14 mouse cellular contexts compared by ENCODE assay signal in the genomic region with DNA sequence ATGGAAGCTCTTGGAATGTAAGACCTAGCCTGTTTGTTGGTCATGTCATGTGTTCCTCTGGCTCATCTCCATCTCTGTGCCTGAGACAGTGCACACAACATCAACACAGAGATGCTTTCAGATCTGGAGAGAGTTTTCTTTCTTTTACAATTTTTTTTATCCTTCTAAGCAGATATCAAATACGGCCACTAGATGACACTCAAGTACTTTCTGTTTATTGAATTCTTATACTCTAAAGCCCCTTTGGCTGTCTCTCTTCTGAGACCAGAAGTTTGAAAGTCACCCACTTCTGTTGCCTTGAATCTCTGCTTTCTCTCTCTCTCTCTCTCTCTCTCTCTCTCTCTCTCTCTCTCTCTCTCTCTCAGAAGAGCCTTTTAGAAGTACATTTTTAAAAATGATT.
A peak's percentile ranks its signal among the peaks of the same experiment; 100 is the strongest.
DNase-seq lines count a peak whose midpoint lies in the region; ATAC-seq and TF ChIP-seq lines count a peak whose summit lies in the region.
"Had no signal": no experiment of that assay in that cellular context is flagged by ENCODE, and none has a peak within 500 bp of the region (broad histone marks: within the 10 kb centered on the region; RNA-seq: fewer than 3 reads in every experiment).

No protein-coding gene starts in this region.

- no peak for DNase-seq in gastrocnemius, adult 2 months
- no peak for DNase-seq in gastrocnemius, adult 18-20 months (ENCODE audit: low spot score)
- no peak for DNase-seq in liver, postnatal 0 days
- no peak for DNase-seq in liver, embryonic 11.5 days (ENCODE audit: low spot score)
- peak; percentile 16 for DNase-seq in Muller cell, postnatal 12 days (ENCODE audit: inconsistent ontology term)
- peak; percentile 30 for DNase-seq in mesoderm, embryonic 11.5 days (ENCODE audit: low read depth, low spot score)
- DNase-seq in frontal cortex, postnatal 36 days (ENCODE audit: low spot score in 2 of 2), result no peak
- DNase-seq: heart, adult 18-20 months; lung, postnatal 4 days; thymus, postnatal 14 days had no signal

- H3K27ac ChIP-seq in gastrocnemius, adult 2 months, result no peak overlapping the region
- H3K27ac ChIP-seq in liver, postnatal 0 days (ENCODE audit: low read depth), result no peak overlapping the region
- H3K27ac ChIP-seq in liver, embryonic 11.5 days (ENCODE audit: low read depth, low read length), result no peak overlapping the region
- H3K27ac ChIP-seq: embryonic facial prominence, embryonic 12.5 days; hindbrain, embryonic 12.5 days had no signal

- no peaks in the 10 kb centered on the region for H3K36me3 ChIP-seq in liver, postnatal 0 days (replicated peaks; ENCODE audit: insufficient read depth, low read length)
- H3K36me3 ChIP-seq in liver, embryonic 11.5 days (ENCODE audit: control insufficient read depth, insufficient read depth, low read length), result no peaks in the 10 kb centered on the region
- H3K36me3 ChIP-seq: embryonic facial prominence, embryonic 12.5 days; hindbrain, embryonic 12.5 days had no signal

- TF ChIP-seq EP300 in liver, postnatal 0 days (IDR thresholded peaks at IDR 0.05; ENCODE audit: low read depth), result no peak

- 0% methylated on average over 1 of the region's 1 CpGs for WGBS in liver, postnatal 0 days (ENCODE audit: insufficient replicate concordance)
- 10% methylated on average over 1 of the region's 1 CpGs for WGBS in liver, embryonic 11.5 days

- no peaks in the 10 kb centered on the region for H3K4me1 ChIP-seq in liver, postnatal 0 days (ENCODE audit: insufficient read depth)
- H3K4me1 ChIP-seq in liver, embryonic 11.5 days (replicated peaks; ENCODE audit: control insufficient read depth, insufficient read depth, low read length), result no peaks in the 10 kb centered on the region
- H3K4me1 ChIP-seq: embryonic facial prominence, embryonic 12.5 days; hindbrain, embryonic 12.5 days had no signal

- intact Hi-C loops in gastrocnemius, adult 2 months (cut with DNase I), result loop anchor here (5.0 kb wide), 1 partner anchor 700 kb away; the partner anchor contains the start of gene Aipl1

- ATAC-seq in liver, postnatal 0 days, result no peak
- no peak for ATAC-seq in liver, embryonic 11.5 days (replicated peaks; ENCODE audit: low FRiP score)
- no peak for ATAC-seq in megakaryocyte, adult 5-6 weeks (ENCODE audit: poor library complexity, severe bottlenecking)
- ATAC-seq: forebrain, embryonic 16.5 days had no signal

- H3K4me3 ChIP-seq in gastrocnemius, adult 2 months, result no peak overlapping the region
- no peak overlapping the region for H3K4me3 ChIP-seq in liver, postnatal 0 days (ENCODE audit: low read depth, low read length)
- no peak overlapping the region for H3K4me3 ChIP-seq in liver, embryonic 11.5 days (ENCODE audit: low read depth, low read length)
- H3K4me3 ChIP-seq: embryonic facial prominence, embryonic 12.5 days; hindbrain, embryonic 12.5 days had no signal

- H3K4me2 ChIP-seq in liver, postnatal 0 days (ENCODE audit: low read depth, low read length), result no peak overlapping the region
- no peak overlapping the region for H3K4me2 ChIP-seq in liver, embryonic 11.5 days
- H3K4me2 ChIP-seq: embryonic facial prominence, embryonic 12.5 days; hindbrain, embryonic 12.5 days had no signal

- H3K27me3 ChIP-seq in liver, postnatal 0 days (ENCODE audit: insufficient read depth, low read length), result no peaks in the 10 kb centered on the region
- H3K27me3 ChIP-seq in liver, embryonic 11.5 days (replicated peaks; ENCODE audit: control insufficient read depth, insufficient read depth, low read length), result no peaks in the 10 kb centered on the region
- H3K27me3 ChIP-seq: embryonic facial prominence, embryonic 12.5 days; hindbrain, embryonic 12.5 days had no signal

- no peaks in the 10 kb centered on the region for H3K9me3 ChIP-seq in liver, postnatal 0 days (ENCODE audit: low read length)
- H3K9me3 ChIP-seq in liver, embryonic 11.5 days (ENCODE audit: control insufficient read depth, low read length), result no peaks in the 10 kb centered on the region
- H3K9me3 ChIP-seq: embryonic facial prominence, embryonic 12.5 days; hindbrain, embryonic 12.5 days had no signal

- no peak overlapping the region for H3K9ac ChIP-seq in liver, postnatal 0 days (replicated peaks)
- no peak overlapping the region for H3K9ac ChIP-seq in liver, embryonic 11.5 days (ENCODE audit: low read depth, low read length)
- H3K9ac ChIP-seq: embryonic facial prominence, embryonic 12.5 days; hindbrain, embryonic 12.5 days had no signal

- TF ChIP-seq CTCF in gastrocnemius, adult 2 months (IDR thresholded peaks at IDR 0.05), result peak; percentile 47
- peak; percentile 43 for TF ChIP-seq CTCF in liver, postnatal 0 days (IDR thresholded peaks at IDR 0.05; ENCODE audit: low read depth)

Comparison
In these comparisons a context has a peak if more than half of its experiments do, and no peak if none do; other contexts are left out.
1. DNase-seq: peak in Muller cell, postnatal 12 days (single experiment) and mesoderm, embryonic 11.5 days (single experiment); none in gastrocnemius, adult 2 months (single experiment), gastrocnemius, adult 18-20 months (single experiment), liver, postnatal 0 days (single experiment), liver, embryonic 11.5 days (single experiment) and frontal cortex, postnatal 36 days (0 of 2).